Mouse (Mus musculus) limb, embryonic 12.5 days (tissue): ENCODE results near the gene Fer. TPM values are rescaled to one million over a fixed set of nuclear protein-coding genes. Genes with fewer than 3 reads are reported as not detected.

Experiments used
- ATAC-seq: fragments of 200-750 bp; cut with Nextera tagmentation; 2 replicates; pipeline ENCODE4 v1.8.0; 2017; ENCODE audit warnings: low read depth, moderate TSS enrichment; ENCODE audit not compliant: insufficient number of reproducible peaks, insufficient read depth, low FRiP score, low TSS enrichment
- H3K27ac ChIP-seq: fragments of 300-500 bp; sonication (generic); 2 replicates; pipeline ENCODE4 v1.5.1; 2016; ENCODE audit warnings: mild to moderate bottlenecking, moderate library complexity
- H3K27me3 ChIP-seq: fragments of 300-500 bp; sonication (generic); 2 replicates; pipeline ENCODE4 v1.6.1; 2016; ENCODE audit warnings: mild to moderate bottlenecking, moderate library complexity
- H3K36me3 ChIP-seq: fragments of 300-500 bp; sonication (generic); 2 replicates; pipeline ENCODE4 v1.6.1; 2016; ENCODE audit warnings: mild to moderate bottlenecking, moderate library complexity
- H3K4me1 ChIP-seq: fragments of 300-500 bp; sonication (generic); replicated peaks from 2 replicates; pipeline ENCODE4 v1.6.1; 2016
- H3K4me2 ChIP-seq: fragments of 300-500 bp; sonication (generic); 2 replicates; pipeline ENCODE4 v1.6.1; 2016; ENCODE audit warnings: mild to moderate bottlenecking, moderate library complexity
- H3K4me3 ChIP-seq: fragments of 300-500 bp; sonication (generic); replicated peaks from 2 replicates; pipeline ENCODE4 v1.5.1; 2016; ENCODE audit warnings: mild to moderate bottlenecking
- H3K9ac ChIP-seq: fragments of 300-500 bp; sonication (generic); replicated peaks from 2 replicates; pipeline ENCODE4 v1.6.1; 2016; ENCODE audit warnings: mild to moderate bottlenecking, moderate library complexity
- H3K9me3 ChIP-seq: fragments of 300-500 bp; sonication (generic); 2 replicates; pipeline ENCODE4 v1.6.1; 2016; ENCODE audit warnings: mild to moderate bottlenecking, moderate library complexity
- WGBS: fragments of 180-500 bp; shearing (Covaris S2); methylation state at CpG from one replicate; pipeline ENCODE4 v1.1.7; 2016; 5-methylcytosine and 5-hydroxymethylcytosine counted together
- polyA plus RNA-seq: library from polyadenylated mRNA; unstranded; fragments of >200 nt; fragmentation: Nextera tagmentation; extraction: Ambion mirVana; gene quantifications from 2 replicates; pipeline ENCODE4 v1.2.1, GENCODE M21; 2016

Fer gene
- polyA plus RNA-seq, 1 experiment from 2014 or later, result 27.0 TPM

DNA sequence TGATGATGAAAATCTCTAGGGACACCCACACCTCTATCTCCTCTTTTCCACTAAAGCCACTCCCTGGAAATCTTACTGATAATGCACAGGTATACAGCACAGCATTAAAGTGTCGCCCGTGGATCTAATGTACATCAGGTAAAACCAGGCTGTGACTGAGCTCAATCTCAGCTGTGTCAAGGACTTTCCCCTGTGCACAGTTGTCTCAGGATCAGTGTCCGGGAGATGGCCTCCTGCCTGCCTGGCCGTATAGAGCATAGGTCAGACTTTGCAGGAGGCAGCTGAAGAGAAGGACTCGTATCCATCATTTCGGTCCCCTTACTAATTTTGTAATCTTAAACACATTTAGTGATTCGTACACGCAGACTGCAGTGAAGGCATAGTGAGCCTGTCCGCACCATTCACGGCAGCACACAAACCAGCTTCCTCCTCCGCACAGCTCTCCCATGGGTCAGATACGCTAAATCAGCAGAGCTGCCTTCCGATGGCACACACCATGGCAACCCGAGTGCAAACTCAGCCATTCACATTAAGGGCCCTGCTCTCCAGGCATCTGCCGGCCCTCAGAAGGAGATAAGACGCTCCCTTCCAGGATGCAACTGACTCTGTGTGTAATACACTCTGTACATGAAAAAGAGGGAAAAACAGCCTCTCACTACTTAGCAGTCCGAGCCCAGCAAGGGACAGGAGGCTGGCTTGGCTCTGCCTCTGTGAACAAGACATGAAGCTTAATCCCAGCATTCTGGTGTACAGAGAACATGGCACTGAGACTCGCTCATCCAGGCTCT, 277.4 kb downstream of the Fer start:
- H3K36me3 ChIP-seq, result peaks cover 25% of the 10 kb centered on the region
- H3K4me2 ChIP-seq, result no peak overlapping the region
- H3K27ac ChIP-seq, result no peak overlapping the region
- no peak overlapping the region for H3K4me3 ChIP-seq
- no peak for ATAC-seq
- 90% methylated on average over 18 of the region's 18 CpGs for WGBS
- H3K27me3 ChIP-seq, result no peaks in the 10 kb centered on the region
- no peak overlapping the region for H3K9ac ChIP-seq
- H3K9me3 ChIP-seq, result no peaks in the 10 kb centered on the region
- H3K4me1 ChIP-seq, result peaks cover 5% of the 10 kb centered on the region; the same call in 1 of the 2 replicates

GRCm38 (mm10) chr17:64141856-64142255, 279.0 kb downstream of the Fer start:
- ATAC-seq, result no peak

GRCm38 (mm10) chr17:64146409-64146808, 283.5 kb downstream of the Fer start:
- peaks cover 5% of the 10 kb centered on the region; the same call in 1 of the 2 replicates for H3K4me1 ChIP-seq
- no peak overlapping the region for H3K27ac ChIP-seq
- 0 out of 2 replicates have a peak, but pooled peaks cover 4% of the 10 kb centered on the region for H3K36me3 ChIP-seq
- H3K4me3 ChIP-seq, result no peak overlapping the region
- H3K27me3 ChIP-seq, result no peaks in the 10 kb centered on the region
- ATAC-seq, result no peak
- H3K4me2 ChIP-seq, result no peak overlapping the region
- no peaks in the 10 kb centered on the region for H3K9me3 ChIP-seq
- WGBS, result 53% methylated on average over 4 of the region's 4 CpGs
- no peak overlapping the region for H3K9ac ChIP-seq

More at GRCm38 (mm10) chr17:64141856-64142255, 279.0 kb downstream of the Fer start:
- H3K4me1 ChIP-seq, result peaks cover 4% of the 10 kb centered on the region; the same call in 1 of the 2 replicates
- no peaks in the 10 kb centered on the region for H3K9me3 ChIP-seq
- no peak overlapping the region for H3K4me2 ChIP-seq
- WGBS, result 79% methylated on average over 9 of the region's 9 CpGs
- no peaks in the 10 kb centered on the region for H3K27me3 ChIP-seq
- peaks cover 25% of the 10 kb centered on the region for H3K36me3 ChIP-seq
- H3K27ac ChIP-seq, result no peak overlapping the region
- no peak overlapping the region for H3K9ac ChIP-seq
- H3K4me3 ChIP-seq, result no peak overlapping the region

DNA sequence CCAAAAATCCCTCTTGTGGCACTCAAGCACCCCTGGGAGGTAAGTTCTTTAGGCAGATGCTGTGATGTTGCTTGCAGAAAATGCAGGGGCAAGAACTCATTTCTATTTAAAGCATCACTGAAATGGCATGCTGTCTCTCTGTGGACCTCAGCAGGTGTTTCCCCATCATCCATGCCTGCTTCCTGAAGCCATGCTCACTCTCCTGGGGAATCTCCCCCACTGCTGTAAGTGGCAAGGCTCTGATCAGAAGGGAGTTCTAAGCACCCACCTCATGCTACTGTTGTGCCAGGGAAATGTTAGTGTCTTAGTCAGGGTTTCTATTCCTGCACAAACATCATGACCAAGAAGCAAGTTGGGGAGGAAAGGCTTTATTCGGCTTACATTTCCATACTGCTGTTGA, 287.9 kb downstream of the Fer start:
- Histone ChIP-seq H3K27me3 (no peaks in the 10 kb centered on the region), H3K36me3 (no peaks in the 10 kb centered on the region), H3K27ac (no peak overlapping the region), H3K4me1 (peaks cover 5% of the 10 kb centered on the region; the same call in 1 of the 2 replicates), H3K9ac (no peak overlapping the region), H3K9me3 (no peaks in the 10 kb centered on the region), H3K4me3 (no peak overlapping the region), H3K4me2 (no peak overlapping the region)
- no peak for ATAC-seq
- 83% methylated on average over 1 of the region's 1 CpGs for WGBS

DNA sequence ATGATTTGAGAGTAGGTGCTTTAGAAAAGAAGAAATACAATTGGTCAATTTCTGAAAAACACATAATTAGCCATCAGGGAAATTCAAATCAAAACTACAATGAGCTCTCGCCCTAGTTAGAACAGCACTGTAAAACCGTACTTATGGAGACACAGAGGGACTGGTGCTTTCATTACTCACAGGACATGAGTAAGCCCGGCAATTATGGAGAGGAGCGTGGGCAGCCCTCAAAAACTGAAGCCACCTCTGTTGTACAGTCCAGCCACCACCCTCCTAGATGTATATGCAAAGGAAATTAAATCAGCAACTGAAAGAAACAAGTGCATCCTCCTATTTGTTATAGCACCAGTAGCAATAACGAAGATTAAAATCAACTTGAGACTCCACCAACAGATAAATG, 304.9 kb downstream of the Fer start:
- WGBS, result 91% methylated on average over 5 of the region's 5 CpGs
- H3K36me3 ChIP-seq, result no peaks in the 10 kb centered on the region
- no peak overlapping the region for H3K4me3 ChIP-seq
- no peaks in the 10 kb centered on the region for H3K27me3 ChIP-seq
- no peak overlapping the region for H3K27ac ChIP-seq
- no peaks in the 10 kb centered on the region for H3K4me1 ChIP-seq
- H3K4me2 ChIP-seq, result no peak overlapping the region
- no peak for ATAC-seq
- H3K9me3 ChIP-seq, result 0 out of 2 replicates have a peak, but pooled peaks cover 3% of the 10 kb centered on the region
- no peak overlapping the region for H3K9ac ChIP-seq

DNA sequence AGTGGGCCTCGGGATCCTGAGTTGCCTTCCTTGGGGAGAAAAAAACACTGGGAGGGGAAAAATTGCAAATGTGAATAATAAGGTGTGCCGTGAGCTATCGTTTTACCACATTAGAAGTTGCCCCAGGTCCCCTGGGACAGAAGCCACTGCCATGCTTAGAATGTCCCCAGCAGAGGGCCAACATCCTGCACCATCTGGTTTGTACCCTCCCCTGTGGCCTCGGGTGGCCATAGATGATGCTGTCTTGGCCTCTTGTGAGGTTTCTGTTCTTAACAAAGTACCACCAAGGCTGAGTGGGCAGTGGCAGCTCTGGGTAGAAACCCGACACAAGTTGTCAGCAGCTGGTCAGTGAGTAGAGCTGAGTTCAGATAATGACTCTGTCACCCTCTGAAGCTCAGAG, 307.2 kb downstream of the Fer start:
- Histone ChIP-seq H3K4me3 (no peak overlapping the region), H3K27ac (no peak overlapping the region), H3K9me3 (0 out of 2 replicates have a peak, but pooled peaks cover 3% of the 10 kb centered on the region), H3K4me1 (no peaks in the 10 kb centered on the region), H3K9ac (no peak overlapping the region), H3K27me3 (no peaks in the 10 kb centered on the region), H3K4me2 (no peak overlapping the region), H3K36me3 (no peaks in the 10 kb centered on the region)
- ATAC-seq, result no peak
- 63% methylated on average over 5 of the region's 5 CpGs for WGBS

- 66% methylated on average over 2 of the region's 2 CpGs for WGBS
These were observed 309.6 kb downstream of the Fer start for GRCm38 (mm10) chr17:64172474-64172873.

GRCm38 (mm10) chr17:64180546-64180945, 317.7 kb downstream of the Fer start:
- ATAC-seq, result no peak
- Histone ChIP-seq H3K27ac (no peak overlapping the region), H3K36me3 (no peaks in the 10 kb centered on the region), H3K4me2 (no peak overlapping the region), H3K9ac (no peak overlapping the region), H3K9me3 (no peaks in the 10 kb centered on the region), H3K4me1 (no peaks in the 10 kb centered on the region), H3K27me3 (no peaks in the 10 kb centered on the region), H3K4me3 (no peak overlapping the region)
- WGBS, result 87% methylated on average over 5 of the region's 5 CpGs

More at GRCm38 (mm10) chr17:64172474-64172873, 309.6 kb downstream of the Fer start:
- no peaks in the 10 kb centered on the region for H3K36me3 ChIP-seq
- H3K4me3 ChIP-seq, result no peak overlapping the region
- no peaks in the 10 kb centered on the region for H3K9me3 ChIP-seq
- ATAC-seq, result no peak
- H3K9ac ChIP-seq, result no peak overlapping the region
- no peaks in the 10 kb centered on the region for H3K27me3 ChIP-seq
- H3K4me1 ChIP-seq, result no peaks in the 10 kb centered on the region
- no peak overlapping the region for H3K27ac ChIP-seq
- no peak overlapping the region for H3K4me2 ChIP-seq

DNA sequence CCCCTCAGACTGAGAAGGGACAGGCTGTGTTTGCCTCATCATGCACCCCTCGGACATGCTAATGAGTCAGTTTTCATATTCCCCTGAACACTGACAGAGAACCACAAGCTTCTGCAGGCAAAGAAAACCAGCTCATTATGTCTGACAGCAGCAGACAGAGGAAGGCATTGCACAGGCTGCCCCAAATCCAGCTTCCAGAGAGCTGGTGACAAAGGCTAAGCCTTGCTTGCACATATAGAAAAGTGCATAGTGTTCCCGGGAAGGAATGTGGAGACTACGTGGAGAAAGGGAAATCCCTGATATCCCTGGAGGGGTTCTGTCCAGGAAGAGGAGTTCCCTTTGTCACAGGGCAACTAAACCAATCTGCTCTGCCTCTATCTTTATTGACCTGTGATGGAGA, 318.4 kb downstream of the Fer start:
- WGBS, result 74% methylated on average over 3 of the region's 3 CpGs
- H3K9me3 ChIP-seq, result no peaks in the 10 kb centered on the region

DNA sequence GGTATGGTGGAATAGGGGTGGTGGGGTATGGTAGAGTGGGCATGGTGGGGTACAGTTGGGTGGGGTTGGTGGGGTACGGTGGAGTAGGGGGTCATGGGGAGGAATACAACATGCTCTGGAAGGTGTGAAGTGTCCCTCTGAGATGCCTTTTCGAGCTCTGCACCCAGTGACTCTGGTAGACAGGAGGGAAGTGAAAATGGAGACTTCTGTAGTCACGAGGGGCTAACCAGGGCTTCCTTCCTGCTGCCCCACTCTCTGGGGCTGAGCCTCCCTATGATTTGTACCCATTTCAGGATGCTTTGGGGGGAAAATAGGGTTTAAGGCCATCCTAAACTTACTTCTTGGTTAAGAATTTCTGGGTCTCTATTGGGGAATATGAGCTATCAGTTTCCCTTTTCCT, 319.7 kb downstream of the Fer start:
- Histone ChIP-seq H3K27ac (no peak overlapping the region), H3K4me3 (no peak overlapping the region), H3K27me3 (no peaks in the 10 kb centered on the region), H3K4me2 (no peak overlapping the region), H3K9me3 (no peaks in the 10 kb centered on the region), H3K9ac (no peak overlapping the region), H3K36me3 (no peaks in the 10 kb centered on the region), H3K4me1 (no peaks in the 10 kb centered on the region)
- 87% methylated on average over 3 of the region's 3 CpGs for WGBS
- ATAC-seq, result no peak

More for the DNA sequence above, 318.4 kb downstream of the Fer start:
- Histone ChIP-seq H3K9ac (no peak overlapping the region), H3K4me1 (no peaks in the 10 kb centered on the region), H3K27ac (no peak overlapping the region), H3K36me3 (no peaks in the 10 kb centered on the region), H3K4me2 (no peak overlapping the region), H3K27me3 (no peaks in the 10 kb centered on the region), H3K4me3 (no peak overlapping the region)
- no peak for ATAC-seq

- ATAC-seq, result no peak
- no peak overlapping the region for H3K27ac ChIP-seq
- no peak overlapping the region for H3K9ac ChIP-seq
- no peaks in the 10 kb centered on the region for H3K4me1 ChIP-seq
- 63% methylated on average over 5 of the region's 5 CpGs for WGBS
- H3K36me3 ChIP-seq, result no peaks in the 10 kb centered on the region
- no peaks in the 10 kb centered on the region for H3K9me3 ChIP-seq
- no peak overlapping the region for H3K4me3 ChIP-seq
- H3K27me3 ChIP-seq, result no peaks in the 10 kb centered on the region
- H3K4me2 ChIP-seq, result no peak overlapping the region
These were observed 320.3 kb downstream of the Fer start for GRCm38 (mm10) chr17:64183196-64183595.
